Mouse (Mus musculus): ENCODE data around the gene Jam2. TPM values are rescaled to one million over a fixed set of nuclear protein-coding genes. Genes with fewer than 3 reads are reported as not detected.

Gene Jam2
- 0.05 and 0.17 TPM in 2 replicates for polyA plus RNA-seq (2012)

DNA sequence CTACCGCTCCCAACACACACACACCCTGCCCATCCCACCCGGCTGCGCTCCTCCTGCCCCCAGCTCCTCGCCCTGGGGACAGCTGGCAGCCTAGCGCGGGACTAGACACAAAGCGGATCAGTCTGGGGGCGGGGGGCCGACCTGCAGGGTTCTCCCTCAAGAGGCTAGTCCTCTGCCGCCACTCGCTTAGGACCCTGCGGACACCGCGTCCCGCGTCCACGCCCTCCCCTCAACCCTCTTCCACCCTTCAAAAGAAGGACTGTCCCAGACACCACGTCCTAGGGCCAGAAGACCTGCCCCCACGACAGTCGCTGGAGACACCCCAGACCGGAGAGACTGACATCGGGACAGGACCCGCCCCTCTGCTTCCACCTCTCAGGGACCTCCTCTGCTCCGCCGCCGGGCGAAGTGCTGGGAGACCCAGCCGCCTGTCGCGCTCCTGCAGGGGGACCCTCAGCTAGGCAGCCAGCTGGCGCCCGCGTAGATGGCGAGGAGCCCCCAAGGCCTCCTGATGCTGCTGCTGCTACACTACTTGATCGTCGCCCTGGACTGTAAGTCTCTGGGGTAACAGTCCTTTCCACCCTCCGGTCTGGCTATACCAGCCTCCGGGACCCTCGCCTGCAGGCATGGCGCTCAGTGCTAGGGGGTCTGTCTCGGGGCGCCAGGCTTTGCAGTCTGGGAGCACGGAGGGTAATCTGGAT, at the start of gene Jam2:
Gene Jam2 (plus strand): TSS at position 121 of the 701 bp plus-strand sequence.

DNA sequence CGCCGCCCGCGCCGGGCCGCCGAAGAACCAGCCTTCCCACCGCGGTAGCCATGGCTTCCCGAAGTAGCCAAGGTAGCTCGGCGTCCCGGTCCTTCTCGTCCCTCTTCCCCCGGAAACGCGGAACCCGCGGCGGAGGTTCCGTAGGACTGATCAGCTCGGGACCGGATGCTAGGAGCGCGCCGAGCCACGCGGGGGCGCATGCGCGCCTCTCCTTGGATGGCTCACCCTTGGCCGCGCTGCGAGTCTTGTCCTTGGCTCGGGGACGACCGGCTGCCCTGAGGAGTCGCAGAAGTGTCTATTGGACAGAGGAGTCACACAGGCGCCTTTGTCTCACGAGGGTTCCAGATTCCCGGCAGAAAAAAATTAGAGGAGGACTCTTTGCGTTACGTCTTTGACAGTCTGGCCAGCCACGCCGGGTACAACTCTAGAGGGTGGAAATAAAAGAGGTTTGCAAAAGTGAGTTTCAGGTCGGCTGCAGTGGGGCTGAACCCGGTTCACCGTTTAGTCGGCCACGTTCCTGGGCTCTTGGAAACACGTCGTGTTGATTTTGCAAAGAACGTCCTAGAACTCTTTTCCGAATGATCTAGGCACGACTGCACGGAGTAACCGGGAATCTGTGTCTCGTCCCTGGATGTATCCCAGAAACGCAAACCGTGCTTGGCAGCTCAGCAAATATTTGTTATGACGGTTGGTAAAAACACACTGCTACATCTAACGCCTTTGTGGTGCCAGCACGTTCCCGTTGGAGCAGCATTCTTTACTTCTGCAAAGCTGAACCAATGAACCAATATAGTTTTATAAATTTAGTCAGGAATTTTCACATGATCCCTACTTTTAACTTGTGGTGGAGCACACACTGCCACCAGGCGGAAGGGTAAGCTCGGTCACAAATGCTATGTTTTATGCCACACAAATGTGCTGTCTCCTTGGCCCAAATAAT, 38.5 kb upstream of the Jam2 start, which contains the start of gene Mrpl39:
Gene Mrpl39 (minus strand): TSS at position 577 of the 940 bp plus-strand sequence.

DNA sequence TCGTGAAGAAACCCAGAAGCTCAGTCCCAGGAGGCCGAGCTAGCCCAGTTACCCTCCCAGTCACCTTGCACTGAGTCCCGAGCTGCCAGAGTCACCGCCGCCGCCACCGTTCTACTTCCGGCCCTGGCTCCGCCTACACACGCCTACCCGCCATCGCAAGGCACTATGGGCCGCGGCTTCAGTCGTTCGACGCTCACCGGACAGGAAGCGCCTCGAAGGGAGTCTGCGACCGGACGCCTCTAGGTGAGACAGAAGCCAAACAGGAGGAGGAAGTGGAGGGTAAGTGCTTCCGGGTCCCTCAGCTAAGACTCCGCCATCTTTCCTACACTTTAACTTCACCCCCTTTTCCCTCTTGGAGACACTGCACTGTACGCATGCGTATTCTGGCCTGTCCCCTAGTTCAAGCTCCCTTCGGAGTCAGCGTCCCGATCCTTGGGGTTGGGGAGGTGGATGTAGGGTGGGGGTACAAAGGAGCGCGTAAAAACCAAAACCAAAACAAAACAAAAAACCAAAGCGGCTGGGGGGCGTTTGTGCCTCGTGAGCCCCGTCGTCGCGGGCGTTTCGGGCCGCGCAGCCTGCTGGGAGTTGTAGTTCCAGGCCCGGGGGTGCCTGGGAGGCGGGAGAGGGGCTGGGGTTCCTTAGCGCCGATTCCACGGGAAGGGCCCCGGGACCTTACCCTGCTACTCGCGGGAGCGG, 61.0 kb downstream of the Jam2 start, which contains the start of gene Gabpa:
Gene Gabpa (plus strand): TSS at position 181 of the 696 bp plus-strand sequence.

DNA sequence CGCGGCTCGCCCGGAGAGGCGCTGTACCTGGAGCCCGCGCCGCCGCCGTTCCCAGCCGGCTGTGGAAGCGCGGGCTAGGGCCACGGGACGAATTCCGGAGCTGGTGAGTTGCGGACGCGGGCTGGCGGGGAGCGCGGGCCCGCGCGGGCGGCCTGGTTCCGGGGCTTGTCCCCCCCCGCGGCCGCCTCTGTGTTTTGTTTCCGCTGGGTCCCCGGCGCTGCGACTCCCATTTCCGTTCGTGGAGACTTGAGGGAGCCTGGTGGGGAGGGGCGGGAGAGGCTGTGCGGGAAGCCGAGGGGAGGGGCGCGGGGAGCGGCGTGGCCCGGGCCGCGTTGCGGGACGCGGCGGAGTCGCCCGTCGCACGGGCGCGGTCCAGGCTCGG, 61.5 kb downstream of the Jam2 start, which contains the start of gene Atp5j:
Gene Atp5j (minus strand): TSS at position 185 of the 382 bp plus-strand sequence.

Other genes starting within 250 kb of the Jam2 start
- gene Mrpl39, start 38.4 kb upstream of the Jam2 start, polyA plus RNA-seq (2012) = 192 and 215 TPM in 2 replicates
- gene Gabpa, start 60.8 kb downstream of the Jam2 start, polyA plus RNA-seq (2012) = 5.2 and 7.1 TPM in 2 replicates
- gene Atp5j, start 61.5 kb downstream of the Jam2 start, polyA plus RNA-seq (2012) = 94.0 and 121 TPM in 2 replicates